Mouse (Mus musculus) bone marrow, adult 2 months (tissue): ENCODE measurements around the gene Uspl1.

Source experiments
- CTCF ChIP-seq: fragments of 200-500 bp; IDR thresholded peaks from 2 replicates; pipeline ENCODE4 v1.5.1; 2011; ENCODE audit warnings: low read length, control low read depth; ENCODE audit not compliant: control insufficient read depth, insufficient read depth
- POLR2A ChIP-seq: fragments of 200-500 bp; IDR thresholded peaks from 2 replicates; pipeline ENCODE4 v1.6.1; 2011; ENCODE audit warnings: low read depth, mild to moderate bottlenecking, control low read depth, low read length, borderline replicate concordance; ENCODE audit not compliant: control insufficient read depth

DNA sequence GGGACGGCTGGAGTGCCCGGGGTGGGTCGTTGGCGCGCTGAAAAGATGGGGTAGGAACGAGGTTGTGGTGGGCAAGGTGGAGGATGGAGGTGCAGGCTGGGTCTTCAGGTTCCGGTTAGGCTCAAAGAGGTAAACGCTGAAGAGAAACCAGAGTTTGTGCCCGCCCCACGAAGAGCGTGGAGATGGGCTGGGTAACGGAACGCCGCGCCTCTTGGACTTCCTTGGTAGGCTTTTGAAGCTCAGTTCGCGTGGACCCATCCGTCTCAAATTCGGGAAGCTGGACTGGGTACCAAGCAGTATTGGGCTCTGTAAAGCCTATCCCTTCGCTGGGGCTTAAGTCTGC, 665 bp downstream of the Uspl1 start:
- TF ChIP-seq CTCF (no peak), POLR2A (no peak)
